Mouse (Mus musculus) left cerebral cortex, postnatal 14 days (tissue): ENCODE measurements around the gene Rbm19. TPM values are rescaled to one million over a fixed set of nuclear protein-coding genes. Genes with fewer than 3 reads are reported as not detected.

ENCODE experiments used
- DNase-seq, 2 experiments: peaks; one replicate each; pipeline ENCODE4 v3.0.0; 2021 to 2022; ENCODE audit warnings: low spot score in 2 of 2, mixed read lengths in 1 of 2
- intact Hi-C: fragments of 180-260 bp; cut with DNase I; formaldehyde crosslinking; loops from one replicate; pipeline ENCODE4 v1.15.1; 2025
- total RNA-seq, 2 experiments: library from RNA; stranded (reverse); gene quantifications; 2 replicates each; pipeline ENCODE4 v1.2.3; 2021

Rbm19 gene
- total RNA-seq, 2 experiments from 2014 or later = 21.4 TPM

GRCm38 (mm10) chr5:120190001-120190582, 73.8 kb downstream of the Rbm19 start:
- intact Hi-C loops = no loop called here
- DNase-seq = no peak

GRCm38 (mm10) chr5:120191620-120192019, 75.4 kb downstream of the Rbm19 start:
- DNase-seq = no peak
- intact Hi-C loops = no loop called here

GRCm38 (mm10) chr5:120194309-120194941, 78.2 kb downstream of the Rbm19 start:
- intact Hi-C loops = no loop called here
- peak in 1 of 2 experiments; percentile 54 for DNase-seq

- peak; percentile 37 to 51 for DNase-seq
- intact Hi-C loops = no loop called here
These were observed 78.7 kb downstream of the Rbm19 start for GRCm38 (mm10) chr5:120194948-120195347.

GRCm38 (mm10) chr5:120196879-120197278, 80.6 kb downstream of the Rbm19 start:
- no peak for DNase-seq
- intact Hi-C loops = no loop called here

- intact Hi-C loops = no loop called here
- DNase-seq = no peak
These were observed 81.6 kb downstream of the Rbm19 start for GRCm38 (mm10) chr5:120197813-120198387.

- DNase-seq = no peak
- intact Hi-C loops = no loop called here
These were observed 83.6 kb downstream of the Rbm19 start for GRCm38 (mm10) chr5:120199865-120200264.

GRCm38 (mm10) chr5:120204316-120204715, 88.1 kb downstream of the Rbm19 start:
- DNase-seq = no peak
- intact Hi-C loops = no loop called here

GRCm38 (mm10) chr5:120206313-120206943, 90.2 kb downstream of the Rbm19 start:
- no peak for DNase-seq

GRCm38 (mm10) chr5:120207492-120207891, 91.2 kb downstream of the Rbm19 start:
- intact Hi-C loops = loop anchor here (5.0 kb wide), 1 partner anchor 60 kb away; no protein-coding TSS in a partner anchor

More at GRCm38 (mm10) chr5:120206313-120206943, 90.2 kb downstream of the Rbm19 start:
- intact Hi-C loops = loop anchor here (5.0 kb wide), 1 partner anchor 59 kb away; no protein-coding TSS in a partner anchor

GRCm38 (mm10) chr5:120210668-120211067, 94.4 kb downstream of the Rbm19 start:
- intact Hi-C loops = no loop called here
- no peak for DNase-seq

More at GRCm38 (mm10) chr5:120207492-120207891, 91.2 kb downstream of the Rbm19 start:
- no peak for DNase-seq

- intact Hi-C loops = no loop called here
- peak in 1 of 2 experiments; percentile 37 for DNase-seq
These were observed 94.9 kb downstream of the Rbm19 start for GRCm38 (mm10) chr5:120211182-120211581.

GRCm38 (mm10) chr5:120214511-120214910, 98.2 kb downstream of the Rbm19 start:
- DNase-seq = no peak
- intact Hi-C loops = no loop called here

GRCm38 (mm10) chr5:120221216-120221615, 105.0 kb downstream of the Rbm19 start:
- intact Hi-C loops = no loop called here
- DNase-seq = no peak

GRCm38 (mm10) chr5:120225383-120225782, 109.1 kb downstream of the Rbm19 start:
- no peak for DNase-seq
- intact Hi-C loops = no loop called here

- intact Hi-C loops = no loop called here
- no peak for DNase-seq
These were observed 112.5 kb downstream of the Rbm19 start for GRCm38 (mm10) chr5:120228613-120229409.

- peak; percentile 74 to 78 for DNase-seq
- intact Hi-C loops = no loop called here
These were observed 115.3 kb downstream of the Rbm19 start for GRCm38 (mm10) chr5:120231435-120232147.

- intact Hi-C loops = no loop called here
- DNase-seq = peak; percentile 17 to 62
These were observed 118.9 kb downstream of the Rbm19 start for GRCm38 (mm10) chr5:120235147-120235546.

GRCm38 (mm10) chr5:120235571-120235970, 119.3 kb downstream of the Rbm19 start:
- intact Hi-C loops = no loop called here
- DNase-seq = peak; percentile 61 to 63
